Mouse (Mus musculus) ES-E14 (cell line): Measurements from ENCODE around the gene Lcmt1. TPM values are rescaled to one million over a fixed set of nuclear protein-coding genes. Genes with fewer than 3 reads are reported as not detected.

Experiments used
- DNase-seq: peaks from one replicate; pipeline ENCODE4 v3.0.0-alpha.2; 2013; ENCODE audit warnings: low read depth, low spot score
- H3K27ac ChIP-seq: 2 replicates; pipeline ENCODE4 v1.5.1; 2012; ENCODE audit warnings: low read depth, mild to moderate bottlenecking, low read length, moderate library complexity, mixed read lengths; ENCODE audit not compliant: poor library complexity, insufficient read depth, severe bottlenecking
- H3K36me3 ChIP-seq: 2 replicates; pipeline ENCODE4 v1.6.1; 2012; ENCODE audit warnings: mild to moderate bottlenecking, low read length, moderate library complexity, mixed read lengths; ENCODE audit not compliant: control insufficient read depth, poor library complexity, insufficient read depth, severe bottlenecking
- H3K4me1 ChIP-seq, 2 experiments: fragments of 150-350 bp in 1 of 2; sonication (generic) in 1 of 2; 2 replicates each; pipeline ENCODE4 v1.6.1; 2012; ENCODE audit warnings: low read length in 2 of 2, mild to moderate bottlenecking in 1 of 2, mixed read lengths in 1 of 2; ENCODE audit not compliant: control insufficient read depth in 2 of 2, insufficient read depth in 2 of 2, poor library complexity in 1 of 2
- H3K4me3 ChIP-seq, 2 experiments: fragments of 150-350 bp in 1 of 2; sonication (generic) in 1 of 2; 2 replicates each; pipeline ENCODE4 v1.5.1; 2012; ENCODE audit warnings: low read length in 2 of 2, low read depth in 1 of 2, mild to moderate bottlenecking in 1 of 2, mixed read lengths in 1 of 2; ENCODE audit not compliant: insufficient read depth in 1 of 2, poor library complexity in 1 of 2, severe bottlenecking in 1 of 2
- H3K9ac ChIP-seq: 2 replicates; pipeline ENCODE4 v1.6.1; 2012; ENCODE audit warnings: low read depth, mild to moderate bottlenecking, low read length, mixed read lengths; ENCODE audit not compliant: poor library complexity, insufficient read depth, severe bottlenecking
- H3K9me3 ChIP-seq: fragments of 150-350 bp; sonication (generic); 2 replicates; pipeline ENCODE4 v1.6.1; 2012; ENCODE audit warnings: low read depth, mild to moderate bottlenecking, low read length; ENCODE audit not compliant: control insufficient read depth, insufficient read depth
- CHD2 ChIP-seq: IDR thresholded peaks from 2 replicates; pipeline ENCODE4 v1.6.1; 2014; ENCODE audit warnings: mild to moderate bottlenecking, low read depth, low read length, inconsistent platforms
- HCFC1 ChIP-seq: IDR thresholded peaks from 2 replicates; pipeline ENCODE4 v1.6.1; 2012; ENCODE audit warnings: low read length, inconsistent platforms, borderline replicate concordance; ENCODE audit not compliant: insufficient read depth
- MAFK ChIP-seq: IDR thresholded peaks from 2 replicates; pipeline ENCODE4 v1.6.1; 2014; ENCODE audit warnings: mild to moderate bottlenecking, low read depth, low read length, inconsistent platforms; ENCODE audit not compliant: insufficient read depth
- ZC3H11A ChIP-seq: IDR thresholded peaks from 2 replicates; pipeline ENCODE4 v1.6.1; 2012; ENCODE audit warnings: low read depth, mild to moderate bottlenecking, inconsistent platforms, low read length, borderline replicate concordance
- ZNF384 ChIP-seq: IDR thresholded peaks from 2 replicates; pipeline ENCODE4 v1.6.1; 2012; ENCODE audit warnings: low read depth, low read length, inconsistent platforms
- in situ Hi-C, 2 experiments: fragments of 600-800 bp; cut with MboI; formaldehyde crosslinking; loops; one replicate each; pipeline ENCODE4 v1.15.1; 2025; ENCODE audit warnings: low sequenced_read_pairs in 2 of 2, inconsistent platforms in 1 of 2; ENCODE audit not compliant: unreplicated experiment in 2 of 2
- total RNA-seq: library from RNA; depleted of rRNA; stranded (reverse); fragments of 300-350 nt; gene quantifications from 2 replicates; pipeline ENCODE4 v1.2.3, GENCODE M21; 2012

Gene Lcmt1
- total RNA-seq, 1 experiment, result 31.8 TPM

DNA sequence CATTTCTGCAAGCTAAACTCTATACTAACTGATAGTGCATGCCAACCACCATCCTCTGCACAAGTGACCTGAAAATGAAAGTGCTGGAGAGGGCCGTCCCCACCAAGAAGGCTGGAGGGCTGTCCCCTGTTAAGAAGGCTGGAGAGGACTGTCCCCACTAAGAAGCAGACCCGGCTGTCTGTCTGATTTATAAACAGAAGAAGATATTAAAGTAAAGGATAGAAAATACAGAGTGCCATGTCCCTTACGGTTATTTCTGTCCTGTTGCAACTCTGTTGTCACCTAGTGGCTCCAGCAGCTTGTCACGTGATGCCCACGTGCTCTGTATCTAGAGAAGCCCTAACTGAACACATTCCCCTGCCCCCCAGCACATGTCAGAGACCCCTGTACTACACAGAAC, 9.4 kb upstream of the Lcmt1 start:
- H3K9me3 ChIP-seq, result no peaks in the 10 kb centered on the region
- DNase-seq, result no peak
- H3K4me1 ChIP-seq, result no peaks in the 10 kb centered on the region
- no peak overlapping the region for H3K27ac ChIP-seq
- H3K9ac ChIP-seq, result no peak overlapping the region
- in situ Hi-C loops, result no loop called here
- TF ChIP-seq MAFK, result no peak
- TF ChIP-seq ZNF384, result no peak
- TF ChIP-seq CHD2, result no peak
- TF ChIP-seq ZC3H11A, result no peak
- no peak for TF ChIP-seq HCFC1
- H3K36me3 ChIP-seq, result 0 out of 2 replicates have a peak, but pooled peaks cover 2% of the 10 kb centered on the region
- H3K4me3 ChIP-seq, result no peak overlapping the region

- no peaks in the 10 kb centered on the region for H3K9me3 ChIP-seq
- no peak overlapping the region for H3K4me3 ChIP-seq
- in situ Hi-C loops, result no loop called here
- no peak overlapping the region for H3K9ac ChIP-seq
- H3K36me3 ChIP-seq, result 0 out of 2 replicates have a peak, but pooled peaks cover 2% of the 10 kb centered on the region
- DNase-seq, result no peak
- H3K27ac ChIP-seq, result no peak overlapping the region
- H3K4me1 ChIP-seq, result 0 out of 4 replicates have a peak, but pooled peaks cover 0 to 2% of the 10 kb centered on the region in 2 experiments
- TF ChIP-seq CHD2 (no peak), HCFC1 (no peak), MAFK (no peak), ZC3H11A (no peak)
Measured at GRCm38 (mm10) chr7:123361229-123361980, 8.2 kb upstream of the Lcmt1 start.

GRCm38 (mm10) chr7:123362806-123363205, 6.8 kb upstream of the Lcmt1 start:
- Histone ChIP-seq H3K4me3 (no peak overlapping the region), H3K9me3 (no peaks in the 10 kb centered on the region), H3K27ac (no peak overlapping the region), H3K36me3 (0 out of 2 replicates have a peak, but pooled peaks cover 2% of the 10 kb centered on the region), H3K4me1 (0 out of 4 replicates have a peak, but pooled peaks cover 0 to 2% of the 10 kb centered on the region in 2 experiments), H3K9ac (no peak overlapping the region)
- in situ Hi-C loops, result no loop called here
- TF ChIP-seq HCFC1 (no peak), ZNF384 (no peak), MAFK (no peak), CHD2 (no peak), ZC3H11A (no peak)
- DNase-seq, result no peak

- in situ Hi-C loops, result no loop called here
Measured at GRCm38 (mm10) chr7:123363971-123364370, 5.6 kb upstream of the Lcmt1 start.

More at GRCm38 (mm10) chr7:123363971-123364370, 5.6 kb upstream of the Lcmt1 start:
- Histone ChIP-seq H3K9ac (no peak overlapping the region), H3K9me3 (no peaks in the 10 kb centered on the region), H3K4me3 (no peak overlapping the region), H3K27ac (no peak overlapping the region), H3K36me3 (0 out of 2 replicates have a peak, but pooled peaks cover 2% of the 10 kb centered on the region), H3K4me1 (0 out of 4 replicates have a peak, but pooled peaks cover 0 to 2% of the 10 kb centered on the region in 2 experiments)
- DNase-seq, result no peak
- TF ChIP-seq ZNF384 (no peak), ZC3H11A (no peak), CHD2 (no peak), MAFK (no peak)
